Mouse (Mus musculus) limb, embryonic 12.5 days (tissue): ENCODE measurements at regions not wholly inside any gene's neighbourhood (a gene's known extent, or its start where the extent isn't known, plus 50 kb on each side); places are given as distances from the start of the nearest gene placed in this dataset.
"Not testable (repeated sequence)": the region's sequence is repeated elsewhere in the genome, so short reads cannot be mapped to it uniquely, and the experiment has no call there.

ENCODE experiments used
- ATAC-seq: fragments of 200-750 bp; cut with Nextera tagmentation; 2 replicates; pipeline ENCODE4 v1.8.0; 2017; ENCODE audit warnings: low read depth, moderate TSS enrichment; ENCODE audit not compliant: insufficient number of reproducible peaks, insufficient read depth, low FRiP score, low TSS enrichment
- H3K27ac ChIP-seq: fragments of 300-500 bp; sonication (generic); 2 replicates; pipeline ENCODE4 v1.5.1; 2016; ENCODE audit warnings: mild to moderate bottlenecking, moderate library complexity
- H3K27me3 ChIP-seq: fragments of 300-500 bp; sonication (generic); 2 replicates; pipeline ENCODE4 v1.6.1; 2016; ENCODE audit warnings: mild to moderate bottlenecking, moderate library complexity
- H3K36me3 ChIP-seq: fragments of 300-500 bp; sonication (generic); 2 replicates; pipeline ENCODE4 v1.6.1; 2016; ENCODE audit warnings: mild to moderate bottlenecking, moderate library complexity
- H3K4me1 ChIP-seq: fragments of 300-500 bp; sonication (generic); replicated peaks from 2 replicates; pipeline ENCODE4 v1.6.1; 2016
- H3K4me2 ChIP-seq: fragments of 300-500 bp; sonication (generic); 2 replicates; pipeline ENCODE4 v1.6.1; 2016; ENCODE audit warnings: mild to moderate bottlenecking, moderate library complexity
- H3K4me3 ChIP-seq: fragments of 300-500 bp; sonication (generic); replicated peaks from 2 replicates; pipeline ENCODE4 v1.5.1; 2016; ENCODE audit warnings: mild to moderate bottlenecking
- H3K9ac ChIP-seq: fragments of 300-500 bp; sonication (generic); replicated peaks from 2 replicates; pipeline ENCODE4 v1.6.1; 2016; ENCODE audit warnings: mild to moderate bottlenecking, moderate library complexity
- H3K9me3 ChIP-seq: fragments of 300-500 bp; sonication (generic); 2 replicates; pipeline ENCODE4 v1.6.1; 2016; ENCODE audit warnings: mild to moderate bottlenecking, moderate library complexity
- WGBS: fragments of 180-500 bp; shearing (Covaris S2); methylation state at CpG from one replicate; pipeline ENCODE4 v1.1.7; 2016; 5-methylcytosine and 5-hydroxymethylcytosine counted together

GRCm38 (mm10) chr17:82367876-82368275 is 629.7 kb upstream of the Slc8a1 start:
- Histone ChIP-seq H3K9me3 (no peaks in the 10 kb centered on the region), H3K4me1 (no peaks in the 10 kb centered on the region), H3K9ac (no peak overlapping the region), H3K4me2 (no peak overlapping the region), H3K36me3 (no peaks in the 10 kb centered on the region), H3K4me3 (no peak overlapping the region), H3K27me3 (no peaks in the 10 kb centered on the region), H3K27ac (no peak overlapping the region)
- ATAC-seq = no peak

- no peaks in the 10 kb centered on the region for H3K27me3 ChIP-seq
- no peaks in the 10 kb centered on the region for H3K9me3 ChIP-seq
- WGBS = 90% methylated on average over 4 of the region's 4 CpGs
- H3K4me1 ChIP-seq = no peaks in the 10 kb centered on the region
- no peak overlapping the region for H3K27ac ChIP-seq
- no peak overlapping the region for H3K9ac ChIP-seq
- no peak overlapping the region for H3K4me3 ChIP-seq
- no peak for ATAC-seq
- no peak overlapping the region for H3K4me2 ChIP-seq
- no peaks in the 10 kb centered on the region for H3K36me3 ChIP-seq
These were observed 627.8 kb upstream of the Slc8a1 start for GRCm38 (mm10) chr17:82366001-82366400.

GRCm38 (mm10) chr17:82348636-82349035 is 610.5 kb upstream of the Slc8a1 start:
- no peak overlapping the region for H3K4me3 ChIP-seq
- no peak overlapping the region for H3K4me2 ChIP-seq
- no peak for ATAC-seq
- H3K9me3 ChIP-seq = no peaks in the 10 kb centered on the region
- H3K9ac ChIP-seq = no peak overlapping the region
- no peaks in the 10 kb centered on the region for H3K27me3 ChIP-seq
- H3K27ac ChIP-seq = no peak overlapping the region
- no peaks in the 10 kb centered on the region for H3K4me1 ChIP-seq
- no peaks in the 10 kb centered on the region for H3K36me3 ChIP-seq

- Histone ChIP-seq H3K4me3 (no peak overlapping the region), H3K9me3 (no peaks in the 10 kb centered on the region)
- WGBS = 95% methylated on average over 5 of the region's 5 CpGs
These were observed 593.3 kb upstream of the Slc8a1 start for GRCm38 (mm10) chr17:82331429-82331828.

GRCm38 (mm10) chr17:82312191-82312590 is 574.0 kb upstream of the Slc8a1 start:
- no peaks in the 10 kb centered on the region for H3K9me3 ChIP-seq
- no peak overlapping the region for H3K4me3 ChIP-seq
- no peak overlapping the region for H3K4me2 ChIP-seq
- 89% methylated on average over 5 of the region's 5 CpGs for WGBS
- no peak overlapping the region for H3K27ac ChIP-seq
- no peaks in the 10 kb centered on the region for H3K4me1 ChIP-seq
- ATAC-seq = no peak
- no peaks in the 10 kb centered on the region for H3K27me3 ChIP-seq
- H3K9ac ChIP-seq = no peak overlapping the region
- no peaks in the 10 kb centered on the region for H3K36me3 ChIP-seq

More at GRCm38 (mm10) chr17:82331429-82331828, 593.3 kb upstream of the Slc8a1 start:
- Histone ChIP-seq H3K4me1 (no peaks in the 10 kb centered on the region), H3K9ac (no peak overlapping the region), H3K4me2 (no peak overlapping the region), H3K27me3 (no peaks in the 10 kb centered on the region), H3K36me3 (no peaks in the 10 kb centered on the region), H3K27ac (no peak overlapping the region)
- no peak for ATAC-seq

- ATAC-seq = no peak
- H3K9me3 ChIP-seq = no peaks in the 10 kb centered on the region
- H3K27ac ChIP-seq = no peak overlapping the region
- no peak overlapping the region for H3K9ac ChIP-seq
- no peaks in the 10 kb centered on the region for H3K4me1 ChIP-seq
- H3K4me3 ChIP-seq = no peak overlapping the region
- no peaks in the 10 kb centered on the region for H3K36me3 ChIP-seq
- no peaks in the 10 kb centered on the region for H3K27me3 ChIP-seq
- no peak overlapping the region for H3K4me2 ChIP-seq
These were observed 568.2 kb upstream of the Slc8a1 start for GRCm38 (mm10) chr17:82306347-82306746.

- no peak overlapping the region for H3K9ac ChIP-seq
- H3K27me3 ChIP-seq = no peaks in the 10 kb centered on the region
- no peak overlapping the region for H3K4me2 ChIP-seq
- H3K4me1 ChIP-seq = no peaks in the 10 kb centered on the region
- H3K27ac ChIP-seq = no peak overlapping the region
- ATAC-seq = no peak
- 89% methylated on average over 3 of the region's 3 CpGs for WGBS
- no peaks in the 10 kb centered on the region for H3K36me3 ChIP-seq
- H3K9me3 ChIP-seq = no peaks in the 10 kb centered on the region
- H3K4me3 ChIP-seq = no peak overlapping the region
These were observed 539.6 kb upstream of the Slc8a1 start for GRCm38 (mm10) chr17:82277728-82278127.

GRCm38 (mm10) chr17:82273946-82274345 is 535.8 kb upstream of the Slc8a1 start:
- no peak overlapping the region for H3K9ac ChIP-seq
- no peaks in the 10 kb centered on the region for H3K4me1 ChIP-seq
- no peak overlapping the region for H3K27ac ChIP-seq
- H3K36me3 ChIP-seq = no peaks in the 10 kb centered on the region
- WGBS = 82% methylated on average over 4 of the region's 4 CpGs
- no peak for ATAC-seq
- no peak overlapping the region for H3K4me2 ChIP-seq
- H3K9me3 ChIP-seq = no peaks in the 10 kb centered on the region
- H3K27me3 ChIP-seq = no peaks in the 10 kb centered on the region
- no peak overlapping the region for H3K4me3 ChIP-seq

GRCm38 (mm10) chr17:82272845-82273244 is 534.7 kb upstream of the Slc8a1 start:
- ATAC-seq = no peak
- H3K9ac ChIP-seq = no peak overlapping the region
- H3K27ac ChIP-seq = no peak overlapping the region
- no peak overlapping the region for H3K4me3 ChIP-seq
- H3K4me2 ChIP-seq = no peak overlapping the region
- H3K36me3 ChIP-seq = no peaks in the 10 kb centered on the region
- H3K4me1 ChIP-seq = no peaks in the 10 kb centered on the region
- no peaks in the 10 kb centered on the region for H3K9me3 ChIP-seq
- no peaks in the 10 kb centered on the region for H3K27me3 ChIP-seq
- 84% methylated on average over 1 of the region's 1 CpGs for WGBS

GRCm38 (mm10) chr17:82266842-82267241 is 528.7 kb upstream of the Slc8a1 start:
- H3K9ac ChIP-seq, H3K27me3 ChIP-seq, H3K36me3 ChIP-seq, H3K4me2 ChIP-seq, H3K4me3 ChIP-seq, H3K4me1 ChIP-seq, H3K27ac ChIP-seq, H3K9me3 ChIP-seq, ATAC-seq: not testable (repeated sequence)
- WGBS = 95% methylated on average over 5 of the region's 5 CpGs

- Histone ChIP-seq H3K9me3 (no peaks in the 10 kb centered on the region), H3K4me3 (no peak overlapping the region), H3K27me3 (no peaks in the 10 kb centered on the region), H3K27ac (no peak overlapping the region), H3K9ac (no peak overlapping the region), H3K4me1 (no peaks in the 10 kb centered on the region), H3K4me2 (no peak overlapping the region), H3K36me3 (no peaks in the 10 kb centered on the region)
- WGBS = 93% methylated on average over 2 of the region's 2 CpGs
- ATAC-seq = no peak
These were observed 514.2 kb upstream of the Slc8a1 start for GRCm38 (mm10) chr17:82252362-82252761.

GRCm38 (mm10) chr17:82251841-82252240 is 513.7 kb upstream of the Slc8a1 start:
- Histone ChIP-seq H3K9me3 (no peaks in the 10 kb centered on the region), H3K4me3 (no peak overlapping the region), H3K27me3 (no peaks in the 10 kb centered on the region), H3K4me1 (no peaks in the 10 kb centered on the region), H3K36me3 (no peaks in the 10 kb centered on the region), H3K9ac (no peak overlapping the region), H3K4me2 (no peak overlapping the region), H3K27ac (no peak overlapping the region)
- ATAC-seq = no peak
